Mouse (Mus musculus): Measurements from ENCODE around the gene Gm49337.

GRCm38 (mm10) chr4:116134990-116135389, 38.2 kb upstream of the Gm49337 start:
- TF ChIP-seq HCFC1 (IDR thresholded peaks at IDR 0.05; ENCODE audit: low read depth, low read length) = no peak
- TF ChIP-seq CTCF (IDR thresholded peaks at IDR 0.05 in 2 of 3, conservative IDR thresholded peaks at IDR 0.05 in 1 of 3; ENCODE audit: control insufficient read depth in 1 of 3, insufficient read depth in 1 of 3, low read depth in 2 of 3, low read length in 3 of 3, poor library complexity in 1 of 3, severe bottlenecking in 1 of 3) = peak; percentile 44 to 89 (median 86)
- TF ChIP-seq EP300 (IDR thresholded peaks at IDR 0.05; ENCODE audit: low read depth in 1 of 2, low read length in 2 of 2) = no peak
- TF ChIP-seq BHLHE40 (IDR thresholded peaks at IDR 0.05; ENCODE audit: borderline replicate concordance, low read depth, low read length) = 0 out of 2 replicates have a peak, but pooled peaks have one; percentile 16
- TF ChIP-seq POLR2AphosphoS5 (IDR thresholded peaks at IDR 0.05; ENCODE audit: borderline replicate concordance, low read depth, low read length) = no peak
- no peak for TF ChIP-seq ZMIZ1 (IDR thresholded peaks at IDR 0.05; ENCODE audit: low read depth, low read length)
- TF ChIP-seq SMC3 (IDR thresholded peaks at IDR 0.05; ENCODE audit: low read depth, low read length) = peak; percentile 79
- no peak for TF ChIP-seq MAZ (IDR thresholded peaks at IDR 0.05; ENCODE audit: low read depth, low read length)
